In the genomic region with DNA sequence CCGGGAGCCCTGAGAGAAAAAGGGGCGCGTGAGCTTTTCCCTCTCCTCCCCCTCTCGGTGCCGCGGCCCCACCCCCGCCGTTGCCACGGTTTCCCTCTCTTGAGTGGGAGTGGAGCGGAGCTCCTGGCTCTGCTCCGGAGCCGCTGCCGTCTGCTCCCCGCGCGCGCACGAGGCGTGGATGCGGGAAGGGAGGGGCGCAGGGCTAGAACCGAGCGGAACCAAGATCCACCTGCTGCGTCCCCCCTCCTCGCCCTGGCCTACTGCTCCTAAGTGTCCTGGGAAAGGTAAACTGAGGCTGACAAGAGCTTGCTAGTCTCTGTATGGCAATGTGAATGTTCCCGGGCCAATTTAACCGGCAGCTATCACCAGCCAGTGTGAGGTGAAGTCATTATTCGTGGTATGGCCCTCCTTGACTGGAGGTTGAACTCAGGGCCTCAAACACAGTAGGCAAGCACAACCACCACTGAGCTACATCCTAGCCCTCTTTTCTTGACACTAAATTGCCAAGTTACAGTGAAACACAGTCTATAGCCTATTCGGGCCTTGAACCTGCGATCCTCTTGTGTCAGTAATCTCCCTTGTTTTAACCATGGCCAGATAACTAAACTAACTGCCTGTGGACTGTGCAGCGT, we compare ENCODE assay signal across 7 mouse cellular contexts. TPM values are rescaled to one million over a fixed set of nuclear protein-coding genes. Genes with fewer than 3 reads are reported as not detected.
DNase-seq lines count a peak whose midpoint lies in the region; ATAC-seq and TF ChIP-seq lines count a peak whose summit lies in the region.

No protein-coding gene starts in this region.

- no peak for TF ChIP-seq CTCF in lung, adult 2 months (IDR thresholded peaks at IDR 0.05; ENCODE audit: insufficient read depth, low read length)
- TF ChIP-seq CTCF in layer of hippocampus, adult 2 months (conservative IDR thresholded peaks at IDR 0.05) = no peak

- H3K4me2 ChIP-seq in forebrain, embryonic 13.5 days = peak overlapping the region; percentile 98
- peak overlapping the region; percentile 100 for H3K4me2 ChIP-seq in stomach, embryonic 15.5 days

- peak; percentile 16 for DNase-seq in lung, adult 2 months
- DNase-seq in lung, postnatal 14 days = no peak
- peak; percentile 80 to 82 for DNase-seq in layer of hippocampus, adult 2 months (ENCODE audit: low spot score in 2 of 2)
- peak; percentile 24 for DNase-seq in midbrain, embryonic 10.5 days (ENCODE audit: low spot score)
- DNase-seq in spleen, adult 12 weeks (ENCODE audit: low spot score) = no peak

- H3K9ac ChIP-seq in forebrain, embryonic 13.5 days = peak overlapping the region; percentile 66
- H3K9ac ChIP-seq in stomach, embryonic 15.5 days = peak overlapping the region; percentile 26; the same call in 1 of the 2 replicates

- peaks cover 38% of the 10 kb centered on the region for H3K27me3 ChIP-seq in forebrain, embryonic 13.5 days
- peaks cover 100% of the 10 kb centered on the region for H3K27me3 ChIP-seq in midbrain, embryonic 10.5 days (ENCODE audit: low read depth, poor library complexity, severe bottlenecking)
- peaks cover 24% of the 10 kb centered on the region for H3K27me3 ChIP-seq in stomach, embryonic 15.5 days (replicated peaks)

- ATAC-seq in forebrain, embryonic 13.5 days = no peak
- no peak for ATAC-seq in stomach, embryonic 15.5 days (ENCODE audit: insufficient read depth, low FRiP score, low read depth)

- no peak for TF ChIP-seq POLR2A in lung, adult 2 months (IDR thresholded peaks at IDR 0.05; ENCODE audit: borderline replicate concordance, extremely low read depth, low read depth, low read length)

- no peak overlapping the region for H3K27ac ChIP-seq in forebrain, embryonic 13.5 days
- peak overlapping the region; percentile 98 for H3K27ac ChIP-seq in layer of hippocampus, adult 2 months
- H3K27ac ChIP-seq in midbrain, embryonic 10.5 days (replicated peaks) = peak overlapping the region; percentile 91; the same call in 1 of the 2 replicates
- peak overlapping the region; percentile 86 for H3K27ac ChIP-seq in stomach, embryonic 15.5 days

- 13% methylated on average over 29 of the region's 31 CpGs for WGBS in lung, adult 2 months
- WGBS in forebrain, embryonic 13.5 days = 8% methylated on average over 22 of the region's 31 CpGs
- 7% methylated on average over 28 of the region's 31 CpGs for WGBS in midbrain, embryonic 10.5 days
- 10% methylated on average over 23 of the region's 31 CpGs for WGBS in stomach, embryonic 15.5 days

- no peak overlapping the region for H3K4me3 ChIP-seq in lung, adult 2 months (replicated peaks; ENCODE audit: extremely low read depth, low read depth, low read length)
- H3K4me3 ChIP-seq in forebrain, embryonic 13.5 days = peak overlapping the region; percentile 61
- H3K4me3 ChIP-seq in layer of hippocampus, adult 2 months = peak overlapping the region; percentile 76
- H3K4me3 ChIP-seq in midbrain, embryonic 10.5 days = peak overlapping the region; percentile 68
- peak overlapping the region; percentile 79 for H3K4me3 ChIP-seq in stomach, embryonic 15.5 days (replicated peaks)

- H3K4me1 ChIP-seq in lung, adult 2 months (ENCODE audit: control insufficient read depth, insufficient read depth, low read length) = peaks cover 3% of the 10 kb centered on the region; the same call in 1 of the 2 replicates
- H3K4me1 ChIP-seq in forebrain, embryonic 13.5 days = peaks cover 41% of the 10 kb centered on the region
- peaks cover 48% of the 10 kb centered on the region for H3K4me1 ChIP-seq in midbrain, embryonic 10.5 days
- peaks cover 41% of the 10 kb centered on the region for H3K4me1 ChIP-seq in stomach, embryonic 15.5 days

- H3K9me3 ChIP-seq in forebrain, embryonic 13.5 days (replicated peaks) = no peaks in the 10 kb centered on the region
- H3K9me3 ChIP-seq in midbrain, embryonic 10.5 days (replicated peaks) = no peaks in the 10 kb centered on the region
- H3K9me3 ChIP-seq in stomach, embryonic 15.5 days = no peaks in the 10 kb centered on the region

- no peaks in the 10 kb centered on the region for H3K36me3 ChIP-seq in forebrain, embryonic 13.5 days (ENCODE audit: poor library complexity, severe bottlenecking)
- no peaks in the 10 kb centered on the region for H3K36me3 ChIP-seq in midbrain, embryonic 10.5 days
- no peaks in the 10 kb centered on the region for H3K36me3 ChIP-seq in stomach, embryonic 15.5 days

RNA-seq across cellular contexts. Expression of a gene that starts 1.2 kb away (rescaled TPM):
- 9.5 and 9.6 TPM in 2 replicates for polyA plus RNA-seq in lung, adult 2 months (2012; rRNA removed)
- 0.62 and 0.65 TPM in 2 replicates for polyA plus RNA-seq in forebrain, embryonic 13.5 days (2015; fragmentation: Nextera tagmentation; extraction: Ambion mirVana)
- total RNA-seq in layer of hippocampus, adult 2 months (2021) = 100 to 1,000 TPM; 265 to 270 TPM
- 0.73 and 1.4 TPM in 2 replicates for polyA plus RNA-seq in midbrain, embryonic 10.5 days (2016; fragmentation: Nextera tagmentation; extraction: Ambion mirVana)
- 9.8 and 10.2 TPM in 2 replicates for polyA plus RNA-seq in stomach, embryonic 15.5 days (2015; fragmentation: Nextera tagmentation; extraction: Ambion mirVana)

RNA-seq across cellular contexts. Expression of a gene that starts 16.9 kb away (rescaled TPM):
- polyA plus RNA-seq in lung, adult 2 months (2012; rRNA removed) = 3.9 and 4.2 TPM in 2 replicates
- 0.13 and 0.14 TPM in 2 replicates for polyA plus RNA-seq in forebrain, embryonic 13.5 days (2015; fragmentation: Nextera tagmentation; extraction: Ambion mirVana)
- 10 to 100 TPM; 13.7 to 14.3 TPM for total RNA-seq in layer of hippocampus, adult 2 months (2021)
- 0.11 TPM in 1 of 2 replicates, not detected in the other for polyA plus RNA-seq in midbrain, embryonic 10.5 days (2016; fragmentation: Nextera tagmentation; extraction: Ambion mirVana)
- 2.1 and 2.7 TPM in 2 replicates for polyA plus RNA-seq in stomach, embryonic 15.5 days (2015; fragmentation: Nextera tagmentation; extraction: Ambion mirVana)

RNA-seq across cellular contexts. Expression of a gene that starts 44.0 kb away (rescaled TPM):
- polyA plus RNA-seq in lung, adult 2 months (2012; rRNA removed) = 21.6 and 24.5 TPM in 2 replicates
- polyA plus RNA-seq in forebrain, embryonic 13.5 days (2015; fragmentation: Nextera tagmentation; extraction: Ambion mirVana) = 22.7 and 27.5 TPM in 2 replicates
- 10 to 100 TPM; 18.6 to 19.6 TPM for total RNA-seq in layer of hippocampus, adult 2 months (2021)
- 39.8 and 41.0 TPM in 2 replicates for polyA plus RNA-seq in midbrain, embryonic 10.5 days (2016; fragmentation: Nextera tagmentation; extraction: Ambion mirVana)
- 25.3 and 29.5 TPM in 2 replicates for polyA plus RNA-seq in stomach, embryonic 15.5 days (2015; fragmentation: Nextera tagmentation; extraction: Ambion mirVana)

RNA-seq across cellular contexts. Expression of a gene that starts 54.2 kb away (rescaled TPM):
- 11.8 and 16.4 TPM in 2 replicates for polyA plus RNA-seq in lung, adult 2 months (2012; rRNA removed)
- polyA plus RNA-seq in forebrain, embryonic 13.5 days (2015; fragmentation: Nextera tagmentation; extraction: Ambion mirVana) = 17.1 and 18.7 TPM in 2 replicates
- total RNA-seq in layer of hippocampus, adult 2 months (2021) = 10 to 100 TPM; 75.5 to 80.8 TPM
- 27.6 and 27.9 TPM in 2 replicates for polyA plus RNA-seq in midbrain, embryonic 10.5 days (2016; fragmentation: Nextera tagmentation; extraction: Ambion mirVana)
- polyA plus RNA-seq in stomach, embryonic 15.5 days (2015; fragmentation: Nextera tagmentation; extraction: Ambion mirVana) = 23.0 and 23.6 TPM in 2 replicates

Comparison
In these comparisons a context has a peak if more than half of its experiments do, and no peak if none do; other contexts are left out.
1. DNase-seq: peak in lung, adult 2 months (single experiment), layer of hippocampus, adult 2 months (2 of 2) and midbrain, embryonic 10.5 days (single experiment); none in lung, postnatal 14 days (single experiment) and spleen, adult 12 weeks (single experiment).